ENCODE assay signal across 8 mouse cellular contexts in genomic region chr2:93976436-93977252, GRCm38 (mm10). TPM values are rescaled to one million over a fixed set of nuclear protein-coding genes. Genes with fewer than 3 reads are reported as not detected.
A peak's percentile ranks its signal among the peaks of the same experiment; 100 is the strongest.
DNase-seq lines count a peak whose midpoint lies in the region; ATAC-seq and TF ChIP-seq lines count a peak whose summit lies in the region.

No protein-coding gene starts in this region.

- 2% methylated on average over 37 of the region's 37 CpGs for WGBS in forebrain, postnatal 0 days
- WGBS in hindbrain, embryonic 12.5 days = 3% methylated on average over 36 of the region's 37 CpGs

- no peaks in the 10 kb centered on the region for H3K27me3 ChIP-seq in forebrain, postnatal 0 days (ENCODE audit: insufficient read depth, low read length)
- H3K27me3 ChIP-seq in hindbrain, embryonic 12.5 days = peaks cover 11% of the 10 kb centered on the region; the same call in 1 of the 2 replicates

- ATAC-seq in forebrain, postnatal 0 days = peak; percentile 82
- ATAC-seq in hindbrain, embryonic 12.5 days (ENCODE audit: low FRiP score) = peak; percentile 76

- no peaks in the 10 kb centered on the region for H3K9me3 ChIP-seq in forebrain, postnatal 0 days (ENCODE audit: low read length)
- no peaks in the 10 kb centered on the region for H3K9me3 ChIP-seq in hindbrain, embryonic 12.5 days (replicated peaks)

- H3K4me2 ChIP-seq in forebrain, postnatal 0 days (ENCODE audit: low read depth) = peak overlapping the region; percentile 74
- H3K4me2 ChIP-seq in hindbrain, embryonic 12.5 days (replicated peaks) = peak overlapping the region; percentile 84

- H3K27ac ChIP-seq in forebrain, postnatal 0 days (ENCODE audit: low read depth, low read length) = peak overlapping the region; percentile 73
- peak overlapping the region; percentile 64 for H3K27ac ChIP-seq in hindbrain, embryonic 12.5 days

- H3K4me1 ChIP-seq in forebrain, postnatal 0 days (ENCODE audit: insufficient read depth) = peaks cover 14% of the 10 kb centered on the region
- peaks cover 24% of the 10 kb centered on the region for H3K4me1 ChIP-seq in hindbrain, embryonic 12.5 days

- peaks cover 23% of the 10 kb centered on the region for H3K36me3 ChIP-seq in forebrain, postnatal 0 days (ENCODE audit: insufficient read depth)
- peaks cover 29% of the 10 kb centered on the region for H3K36me3 ChIP-seq in hindbrain, embryonic 12.5 days

- peak overlapping the region; percentile 36 for H3K4me3 ChIP-seq in forebrain, postnatal 0 days (ENCODE audit: low read depth, low read length)
- H3K4me3 ChIP-seq in hindbrain, embryonic 12.5 days = peak overlapping the region; percentile 41

- peak overlapping the region; percentile 68 for H3K9ac ChIP-seq in forebrain, postnatal 0 days
- H3K9ac ChIP-seq in hindbrain, embryonic 12.5 days = peak overlapping the region; percentile 61

- peak; percentile 56 for TF ChIP-seq CTCF in forebrain, postnatal 0 days (IDR thresholded peaks at IDR 0.05; ENCODE audit: low read depth)

- DNase-seq in ES-CJ7 (ENCODE audit: low read depth, low spot score) = peak; percentile 48
- peak; percentile 51 for DNase-seq in cerebellum, adult 11-12 months
- peak; percentile 72 for DNase-seq in forebrain, postnatal 0 days
- peak; percentile 43 to 66 for DNase-seq in left cerebral cortex, adult 18-20 months (ENCODE audit: low spot score in 2 of 2)
- peak; percentile 76 to 82 for DNase-seq in lung, postnatal 4 days
- DNase-seq in right cerebral cortex, postnatal 10 days (ENCODE audit: low spot score in 2 of 2) = peak; percentile 76 to 77
- peak; percentile 26 for DNase-seq in urinary bladder, postnatal 25 days (ENCODE audit: low spot score)

RNA-seq across cellular contexts. Expression of gene Gm27027, which starts 19.5 kb away (rescaled TPM):
- total RNA-seq in forebrain, postnatal 0 days (2014; rRNA removed) = not detected in 2 replicates
- polyA plus RNA-seq in forebrain, postnatal 0 days (2015; fragmentation: Nextera tagmentation; extraction: Ambion mirVana) = not detected in 2 replicates
- polyA plus RNA-seq in hindbrain, embryonic 12.5 days (2016; fragmentation: Nextera tagmentation; extraction: Ambion mirVana) = not detected in 2 replicates
- 1 to 10 TPM in 1 of 2 experiments, not detected in 1; 1.0 TPM for total RNA-seq in left cerebral cortex, adult 18-20 months (2021)

RNA-seq across cellular contexts. Expression of gene Gm13889, which starts 19.6 kb away (rescaled TPM):
- total RNA-seq in forebrain, postnatal 0 days (2014; rRNA removed) = 47.5 and 72.6 TPM in 2 replicates
- polyA plus RNA-seq in forebrain, postnatal 0 days (2015; fragmentation: Nextera tagmentation; extraction: Ambion mirVana) = 29.3 and 34.2 TPM in 2 replicates
- 7.0 and 7.9 TPM in 2 replicates for polyA plus RNA-seq in hindbrain, embryonic 12.5 days (2016; fragmentation: Nextera tagmentation; extraction: Ambion mirVana)
- total RNA-seq in left cerebral cortex, adult 18-20 months (2021) = 10 to 100 TPM; 54.6 to 63.1 TPM

RNA-seq across cellular contexts. Expression of gene Alkbh3, which starts 34.0 kb away (rescaled TPM):
- 36.2 and 53.1 TPM in 2 replicates for total RNA-seq in forebrain, postnatal 0 days (2014; rRNA removed)
- polyA plus RNA-seq in forebrain, postnatal 0 days (2015; fragmentation: Nextera tagmentation; extraction: Ambion mirVana) = 46.9 and 47.3 TPM in 2 replicates
- 54.5 and 59.0 TPM in 2 replicates for polyA plus RNA-seq in hindbrain, embryonic 12.5 days (2016; fragmentation: Nextera tagmentation; extraction: Ambion mirVana)
- 10 to 100 TPM; 24.1 to 28.0 TPM for total RNA-seq in left cerebral cortex, adult 18-20 months (2021)

Comparison
In these comparisons a context has a peak if more than half of its experiments do, and no peak if none do; other contexts are left out.
1. Peak in every context shown above with its lines: DNase-seq, ATAC-seq, H3K4me3 ChIP-seq and H3K27ac ChIP-seq.
2. DNase-seq: peak in every context shown above with its lines; median percentile 79 in lung, postnatal 4 days; 76 in right cerebral cortex, postnatal 10 days; 72 in forebrain, postnatal 0 days; 54 in left cerebral cortex, adult 18-20 months; 51 in cerebellum, adult 11-12 months; 48 in ES-CJ7; 26 in urinary bladder, postnatal 25 days.